Mouse (Mus musculus): ENCODE measurements around the gene Syne1.

DNA sequence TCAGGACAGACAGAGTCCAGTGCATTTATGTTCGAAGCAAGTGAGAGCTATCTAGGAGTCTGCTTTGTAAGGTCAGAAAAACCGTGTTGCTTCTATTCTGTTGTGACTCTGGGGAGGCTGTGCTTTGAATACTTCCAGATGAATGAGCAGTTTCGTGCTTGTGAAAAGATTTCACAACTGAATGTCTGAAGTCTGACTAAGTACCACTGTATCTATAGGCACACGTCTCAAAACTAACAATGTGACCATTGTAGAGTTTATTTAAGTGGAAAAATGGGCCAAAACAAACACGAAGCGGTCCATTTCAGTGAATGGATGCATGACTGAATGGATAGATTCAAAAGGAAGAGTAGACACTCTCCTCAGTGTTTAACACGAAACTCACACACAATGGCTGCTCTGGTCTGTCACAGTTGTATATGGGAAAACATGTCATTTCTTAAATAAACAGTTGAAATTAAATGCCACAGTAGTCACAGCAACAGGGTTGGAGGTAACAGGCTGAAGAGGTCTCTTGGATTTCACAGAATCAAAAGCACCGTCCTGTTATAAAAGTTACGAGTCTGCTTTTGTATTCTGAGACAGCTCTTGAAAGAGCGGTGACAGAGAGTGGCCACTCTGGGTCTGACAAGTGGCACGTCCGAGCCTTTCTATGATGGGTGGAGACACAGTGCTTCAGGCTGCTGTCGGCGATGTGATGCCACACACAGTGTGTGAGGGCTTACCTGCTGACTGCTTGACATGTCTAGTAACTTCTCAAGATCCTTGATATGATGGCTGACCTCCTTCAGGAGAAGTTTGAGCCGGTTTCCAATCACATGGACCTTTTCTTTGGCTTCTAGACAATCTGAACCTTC, 518.9 kb downstream of the Syne1 start:
- TF ChIP-seq POLR2A (IDR thresholded peaks at IDR 0.05; ENCODE audit: insufficient read depth, low read depth, low read length) (no peak), CTCF (IDR thresholded peaks at IDR 0.05) (no peak), EP300 (IDR thresholded peaks at IDR 0.05; ENCODE audit: insufficient read depth, low read depth, low read length) (no peak)
